Mouse (Mus musculus): Measurements from ENCODE around the gene Clasrp.

- TF ChIP-seq CTCF (IDR thresholded peaks at IDR 0.05; ENCODE audit: extremely low read depth, insufficient read depth, low read length) = no peak
- peak; percentile 61; the same call in 1 of the 2 replicates for TF ChIP-seq POLR2A (IDR thresholded peaks at IDR 0.05; ENCODE audit: extremely low read depth, insufficient read depth, low read length)
These were observed at the start of gene Clasrp for GRCm38 (mm10) chr7:19603849-19604605.
